Mouse (Mus musculus) spleen, adult 2 months (tissue): ENCODE results near the gene Fitm1. TPM values are rescaled to one million over a fixed set of nuclear protein-coding genes. Genes with fewer than 3 reads are reported as not detected.

Source experiments
- DNase-seq, 2 experiments: peaks; one replicate each; pipeline versions ENCODE4 v3.0.0 to v3.0.0-alpha.2; 2012 to 2021; ENCODE audit warnings: low spot score in 2 of 2, low read depth in 1 of 2
- H3K27ac ChIP-seq: fragments of 200-500 bp; 2 replicates; pipeline ENCODE4 v1.5.1; 2012; ENCODE audit warnings: low read length, inconsistent platforms; ENCODE audit not compliant: insufficient read depth
- H3K27me3 ChIP-seq: fragments of 200-500 bp; 2 replicates; pipeline ENCODE4 v1.6.1; 2012; ENCODE audit warnings: mild to moderate bottlenecking, moderate library complexity, low read length, inconsistent platforms; ENCODE audit not compliant: control insufficient read depth, insufficient read depth
- H3K36me3 ChIP-seq: fragments of 200-500 bp; 2 replicates; pipeline ENCODE4 v1.6.1; 2012; ENCODE audit warnings: mild to moderate bottlenecking, low read length, inconsistent platforms; ENCODE audit not compliant: control insufficient read depth, insufficient read depth
- H3K4me1 ChIP-seq: fragments of 200-500 bp; 2 replicates; pipeline ENCODE4 v1.6.1; 2011; ENCODE audit warnings: inconsistent platforms; ENCODE audit not compliant: control insufficient read depth, insufficient read depth, insufficient read length
- H3K4me3 ChIP-seq: fragments of 200-500 bp; 2 replicates; pipeline ENCODE4 v1.5.1; 2011; ENCODE audit warnings: mild to moderate bottlenecking, inconsistent platforms; ENCODE audit not compliant: insufficient read depth, insufficient read length; ENCODE audit errors: extremely low read depth
- CTCF ChIP-seq: fragments of 200-500 bp; IDR thresholded peaks from 2 replicates; pipeline ENCODE4 v1.5.1; 2011; ENCODE audit warnings: mild to moderate bottlenecking, inconsistent platforms; ENCODE audit not compliant: insufficient read depth, insufficient read length, insufficient replicate concordance; ENCODE audit errors: extremely low read depth
- POLR2A ChIP-seq: fragments of 200-500 bp; IDR thresholded peaks from 2 replicates; pipeline ENCODE4 v1.6.1; 2011; ENCODE audit warnings: low read depth, low read length, inconsistent platforms
- WGBS: fragments of 180-500 bp; shearing (Covaris S2); methylation state at CpG from one replicate; pipeline ENCODE4 v1.1.7; 2018; 5-methylcytosine and 5-hydroxymethylcytosine counted together
- polyA plus RNA-seq: library from polyadenylated mRNA; depleted of rRNA; stranded (reverse); fragments of >200 nt; gene quantifications from 2 replicates; pipeline ENCODE4 v1.2.3, GENCODE M21; 2012

The Fitm1 gene
- polyA plus RNA-seq, 1 experiment: 1.4 TPM

DNA sequence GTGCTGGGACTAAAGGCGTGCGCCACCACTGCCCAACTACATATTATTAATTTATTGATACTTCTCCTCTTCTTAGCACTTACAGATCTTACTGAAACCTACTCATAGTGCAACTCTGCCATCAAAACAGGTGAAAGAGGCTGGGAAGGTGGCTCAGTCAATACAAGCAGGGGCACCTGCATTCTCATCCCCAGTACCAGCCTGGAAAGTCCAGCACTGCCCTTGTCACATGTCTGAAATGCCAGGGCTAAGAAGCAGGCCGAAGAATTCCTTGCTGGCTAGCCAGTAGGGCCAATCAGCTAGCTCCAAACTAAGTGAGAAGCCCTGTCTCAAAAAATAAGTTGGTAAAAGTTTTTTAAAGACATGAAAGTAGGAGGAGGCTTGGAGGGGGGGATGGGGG is 17.8 kb upstream of the Fitm1 start:
- H3K27me3 ChIP-seq: no peaks in the 10 kb centered on the region
- no peak for DNase-seq
- H3K4me3 ChIP-seq: no peak overlapping the region
- peak overlapping the region; percentile 45 for H3K27ac ChIP-seq
- peaks cover 7% of the 10 kb centered on the region; the same call in 1 of the 2 replicates for H3K4me1 ChIP-seq
- TF ChIP-seq CTCF: no peak
- TF ChIP-seq POLR2A: no peak
- H3K36me3 ChIP-seq: no peaks in the 10 kb centered on the region
- 79% methylated on average over 3 of the region's 3 CpGs for WGBS

DNA sequence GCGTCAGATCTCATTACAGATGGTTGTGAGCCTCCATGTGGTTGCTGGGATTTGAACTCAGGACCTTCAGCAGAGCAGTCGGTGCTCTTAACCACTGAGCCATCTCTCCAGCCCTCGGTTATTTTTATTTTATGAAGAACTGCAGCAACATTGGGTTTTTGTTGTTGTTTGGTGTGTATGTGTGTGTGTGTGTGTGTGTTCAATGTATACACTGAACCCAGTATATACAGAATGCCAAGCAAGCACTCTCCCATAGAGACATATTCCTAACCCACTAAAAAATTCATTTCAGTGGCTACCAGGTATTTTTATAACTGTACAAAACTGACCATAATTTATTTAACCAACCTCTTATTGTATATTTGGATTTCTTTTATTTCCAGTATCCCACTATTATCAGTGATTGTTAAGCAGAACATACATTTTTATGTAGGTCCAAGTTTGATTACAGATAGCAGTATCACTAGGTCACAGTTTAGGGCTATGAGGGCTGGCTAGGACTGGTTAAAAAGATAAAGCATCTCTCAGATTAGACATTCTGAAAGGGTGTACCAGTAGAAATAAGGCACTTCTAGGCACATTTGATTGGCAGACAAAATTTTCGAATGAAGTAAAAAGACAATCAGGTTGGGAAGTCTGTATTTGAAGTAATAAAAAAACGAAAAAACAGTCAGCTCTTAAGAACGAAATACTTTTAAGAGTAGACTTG is 16.5 kb upstream of the Fitm1 start:
- DNase-seq: no peak
- WGBS: 45% methylated on average over 6 of the region's 6 CpGs
- no peak for TF ChIP-seq CTCF
- H3K4me1 ChIP-seq: peaks cover 7% of the 10 kb centered on the region; the same call in 1 of the 2 replicates
- no peaks in the 10 kb centered on the region for H3K27me3 ChIP-seq
- no peak overlapping the region for H3K27ac ChIP-seq
- peak overlapping the region; percentile 91; the same call in 1 of the 2 replicates for H3K4me3 ChIP-seq
- peaks cover 6% of the 10 kb centered on the region for H3K36me3 ChIP-seq

DNA sequence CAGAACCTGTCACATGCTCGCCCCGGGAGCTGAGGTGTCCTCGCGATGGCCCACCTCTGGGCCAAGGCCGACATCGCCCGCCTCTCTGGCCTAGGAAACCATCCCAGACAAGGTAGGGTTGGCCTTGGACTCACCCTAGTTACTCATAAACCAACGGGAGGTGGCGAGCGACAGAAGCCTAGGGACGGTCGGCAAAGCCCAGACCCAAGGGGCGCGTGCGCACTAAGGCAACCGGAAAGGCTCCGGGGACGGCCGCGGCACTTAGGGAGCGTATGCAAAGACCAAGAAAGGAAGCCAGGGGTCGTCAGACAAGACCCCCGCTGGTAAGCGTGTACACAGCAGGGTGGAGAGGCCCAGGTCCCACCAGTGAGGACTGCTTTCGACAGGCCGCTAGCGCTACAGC is 15.6 kb upstream of the Fitm1 start, which contains the start of gene Dcaf11:
TSS of gene Dcaf11 (plus strand) at position 208 of the 403 bp plus-strand sequence.
- Histone ChIP-seq H3K4me1 (peaks cover 7% of the 10 kb centered on the region; the same call in 1 of the 2 replicates), H3K27ac (peak within 1 kb of the TSS; percentile 100), H3K4me3 (peak within 1 kb of the TSS; percentile 91), H3K27me3 (no peaks in the 10 kb centered on the region), H3K36me3 (peaks cover 8% of the 10 kb centered on the region)
- WGBS: under 1% methylated on average over 27 of the region's 27 CpGs
- peak; percentile 83 to 87 for DNase-seq
- TF ChIP-seq POLR2A (peak; percentile 70), CTCF (no peak)

DNA sequence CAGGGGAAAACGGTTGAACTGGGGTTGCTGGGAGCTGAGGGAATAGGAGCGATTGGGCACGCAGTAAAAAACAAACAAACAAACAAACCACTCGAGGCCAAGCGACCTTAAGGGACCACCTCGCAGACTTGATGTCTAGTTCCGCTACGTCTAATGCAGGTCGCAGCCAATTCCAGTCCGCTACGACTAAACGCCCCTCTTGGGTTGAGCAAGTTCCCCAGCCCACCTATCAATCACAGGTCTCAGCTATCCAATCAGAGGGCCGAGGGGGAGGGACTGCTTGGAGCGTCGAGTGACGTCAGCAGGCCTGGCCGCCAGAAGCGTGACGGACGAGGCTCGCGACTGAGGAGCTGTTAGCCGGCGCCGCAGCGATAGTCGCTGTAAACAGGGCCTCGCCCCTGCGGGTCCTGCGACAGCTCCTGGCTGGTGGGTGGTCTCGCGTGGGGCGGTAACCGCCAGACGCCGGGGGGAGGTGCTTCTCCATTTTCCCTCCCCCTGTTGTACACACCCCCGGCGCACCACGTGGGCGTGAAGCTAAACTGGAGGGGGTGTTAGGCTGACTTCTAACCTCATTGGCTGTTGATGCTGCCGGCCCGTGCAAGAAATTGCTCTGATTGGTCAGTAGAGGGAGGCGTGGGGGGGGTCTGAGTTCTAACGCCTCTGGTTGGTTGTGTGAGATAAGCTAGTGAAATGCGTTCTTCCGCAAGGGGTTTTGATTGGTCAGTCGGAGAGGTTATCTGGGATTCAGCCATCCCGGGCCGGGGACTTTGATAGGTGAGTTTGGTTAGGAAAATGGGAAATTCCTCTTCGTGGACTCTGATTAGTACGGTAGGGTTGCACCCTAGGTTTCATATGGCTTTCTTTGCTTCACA is 15.0 kb upstream of the Fitm1 start, which contains the start of gene A730061H03Rik:
TSS of gene A730061H03Rik (minus strand) at position 205 of the 872 bp plus-strand sequence.
- Histone ChIP-seq H3K36me3 (peaks cover 10% of the 10 kb centered on the region), H3K4me3 (peak within 1 kb of the TSS; percentile 91), H3K4me1 (peaks cover 7% of the 10 kb centered on the region; the same call in 1 of the 2 replicates), H3K27ac (peak within 1 kb of the TSS; percentile 100), H3K27me3 (no peaks in the 10 kb centered on the region)
- 1% methylated on average over 51 of the region's 51 CpGs for WGBS
- peak; percentile 96 to 99 for DNase-seq
- no peak for TF ChIP-seq CTCF
- TF ChIP-seq POLR2A: peak; percentile 88

DNA sequence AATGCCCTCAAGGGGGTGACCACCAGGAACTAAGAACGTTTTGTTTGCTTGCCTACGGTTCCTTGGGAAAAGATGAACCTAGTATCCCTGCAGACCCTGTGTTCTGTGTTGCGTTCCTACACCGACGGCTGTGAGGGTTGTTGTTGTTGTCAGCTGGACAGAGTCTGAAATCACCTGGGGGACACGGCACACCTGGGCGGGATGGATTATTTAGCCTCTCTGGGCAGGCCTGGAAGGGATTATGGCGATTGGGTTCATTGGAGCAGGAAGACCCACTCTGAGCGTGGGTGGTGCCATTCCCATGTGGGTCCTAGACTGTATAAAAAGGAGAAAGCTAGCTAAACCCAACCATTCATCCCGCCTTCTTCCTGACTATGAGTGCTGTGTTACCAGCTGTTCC is 13.6 kb upstream of the Fitm1 start:
- WGBS: 91% methylated on average over 10 of the region's 10 CpGs
- Histone ChIP-seq H3K36me3 (peaks cover 21% of the 10 kb centered on the region), H3K4me3 (no peak overlapping the region), H3K27me3 (no peaks in the 10 kb centered on the region), H3K4me1 (peaks cover 7% of the 10 kb centered on the region; the same call in 1 of the 2 replicates), H3K27ac (no peak overlapping the region)
- DNase-seq: no peak
- TF ChIP-seq POLR2A: no peak
- no peak for TF ChIP-seq CTCF

DNA sequence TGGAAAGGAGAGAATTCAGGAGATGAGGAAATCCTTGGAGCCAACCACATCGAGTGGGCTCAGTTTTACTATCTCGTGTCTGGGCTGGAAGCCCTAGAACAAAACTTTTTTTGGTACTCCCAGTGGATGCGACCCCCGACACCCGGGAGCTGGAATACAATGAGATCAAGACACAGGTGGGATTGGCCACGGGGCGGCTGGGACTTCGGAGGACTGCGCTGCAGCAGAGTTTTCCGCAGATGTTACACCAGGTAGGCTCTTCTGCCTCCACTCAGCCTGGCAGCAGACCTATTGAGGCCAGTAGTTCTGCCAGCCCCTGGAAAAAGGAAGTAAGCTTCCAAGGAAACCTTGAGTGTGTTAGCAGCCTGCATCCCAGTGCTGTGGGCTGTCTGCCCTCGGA is 12.2 kb upstream of the Fitm1 start:
- Histone ChIP-seq H3K27ac (no peak overlapping the region), H3K27me3 (no peaks in the 10 kb centered on the region), H3K36me3 (peaks cover 29% of the 10 kb centered on the region), H3K4me1 (peaks cover 5% of the 10 kb centered on the region; the same call in 1 of the 2 replicates), H3K4me3 (no peak overlapping the region)
- no peak for DNase-seq
- WGBS: 92% methylated on average over 11 of the region's 11 CpGs
- no peak for TF ChIP-seq CTCF
- no peak for TF ChIP-seq POLR2A
